Mouse (Mus musculus): ENCODE data around the gene Agap1. TPM values are rescaled to one million over a fixed set of nuclear protein-coding genes. Genes with fewer than 3 reads are reported as not detected.

Agap1 gene
- polyA plus RNA-seq, 1 experiment: 43.1 TPM

- H3K4me3 ChIP-seq (ENCODE audit: insufficient read depth, low read length): no peak overlapping the region
- H3K27ac ChIP-seq (ENCODE audit: insufficient read depth, low read length): no peak overlapping the region
- TF ChIP-seq CTCF (IDR thresholded peaks at IDR 0.05; ENCODE audit: extremely low read depth, insufficient read depth, low read length): no peak
- no peak for TF ChIP-seq POLR2A (IDR thresholded peaks at IDR 0.05; ENCODE audit: extremely low read depth, insufficient read depth, low read length)
- H3K4me1 ChIP-seq (ENCODE audit: control insufficient read depth, insufficient read depth, low read length): no peaks in the 10 kb centered on the region
These were observed 220.1 kb downstream of the Agap1 start for GRCm38 (mm10) chr1:89674681-89675080.

- Histone ChIP-seq H3K4me3 (ENCODE audit: insufficient read depth, low read length) (no peak overlapping the region), H3K27ac (ENCODE audit: insufficient read depth, low read length) (no peak overlapping the region), H3K4me1 (ENCODE audit: control insufficient read depth, insufficient read depth, low read length) (peaks cover 2% of the 10 kb centered on the region; the same call in 1 of the 2 replicates)
- TF ChIP-seq POLR2A (IDR thresholded peaks at IDR 0.05; ENCODE audit: extremely low read depth, insufficient read depth, low read length) (no peak), CTCF (IDR thresholded peaks at IDR 0.05; ENCODE audit: extremely low read depth, insufficient read depth, low read length) (peak; percentile 36)
These were observed 221.8 kb downstream of the Agap1 start for GRCm38 (mm10) chr1:89676411-89676810.

GRCm38 (mm10) chr1:89680673-89681072, 226.1 kb downstream of the Agap1 start:
- H3K4me1 ChIP-seq (ENCODE audit: control insufficient read depth, insufficient read depth, low read length): peaks cover 2% of the 10 kb centered on the region; the same call in 1 of the 2 replicates
- H3K4me3 ChIP-seq (ENCODE audit: insufficient read depth, low read length): no peak overlapping the region
- no peak for TF ChIP-seq CTCF (IDR thresholded peaks at IDR 0.05; ENCODE audit: extremely low read depth, insufficient read depth, low read length)
- no peak overlapping the region for H3K27ac ChIP-seq (ENCODE audit: insufficient read depth, low read length)

- TF ChIP-seq POLR2A (IDR thresholded peaks at IDR 0.05; ENCODE audit: extremely low read depth, insufficient read depth, low read length) (no peak), CTCF (IDR thresholded peaks at IDR 0.05; ENCODE audit: extremely low read depth, insufficient read depth, low read length) (no peak)
- no peak overlapping the region for H3K27ac ChIP-seq (ENCODE audit: insufficient read depth, low read length)
These were observed 234.3 kb downstream of the Agap1 start for GRCm38 (mm10) chr1:89688914-89689313.

GRCm38 (mm10) chr1:89689544-89690212, 235.1 kb downstream of the Agap1 start:
- Histone ChIP-seq H3K4me1 (ENCODE audit: control insufficient read depth, insufficient read depth, low read length) (no peaks in the 10 kb centered on the region), H3K4me3 (ENCODE audit: insufficient read depth, low read length) (no peak overlapping the region), H3K27ac (ENCODE audit: insufficient read depth, low read length) (no peak overlapping the region)
- TF ChIP-seq CTCF (IDR thresholded peaks at IDR 0.05; ENCODE audit: extremely low read depth, insufficient read depth, low read length) (no peak), POLR2A (IDR thresholded peaks at IDR 0.05; ENCODE audit: extremely low read depth, insufficient read depth, low read length) (no peak)

More at GRCm38 (mm10) chr1:89688914-89689313, 234.3 kb downstream of the Agap1 start:
- H3K4me3 ChIP-seq (ENCODE audit: insufficient read depth, low read length): no peak overlapping the region
- no peaks in the 10 kb centered on the region for H3K4me1 ChIP-seq (ENCODE audit: control insufficient read depth, insufficient read depth, low read length)

- H3K27ac ChIP-seq (ENCODE audit: insufficient read depth, low read length): no peak overlapping the region
- H3K4me1 ChIP-seq (ENCODE audit: control insufficient read depth, insufficient read depth, low read length): no peaks in the 10 kb centered on the region; the same call in 1 of the 2 replicates
- TF ChIP-seq CTCF (IDR thresholded peaks at IDR 0.05; ENCODE audit: extremely low read depth, insufficient read depth, low read length) (no peak), POLR2A (IDR thresholded peaks at IDR 0.05; ENCODE audit: extremely low read depth, insufficient read depth, low read length) (no peak)
- no peak overlapping the region for H3K4me3 ChIP-seq (ENCODE audit: insufficient read depth, low read length)
These were observed 236.5 kb downstream of the Agap1 start for GRCm38 (mm10) chr1:89691096-89691495.

GRCm38 (mm10) chr1:89692420-89692819, 237.8 kb downstream of the Agap1 start:
- H3K4me1 ChIP-seq (ENCODE audit: control insufficient read depth, insufficient read depth, low read length): no peaks in the 10 kb centered on the region; the same call in 1 of the 2 replicates
- TF ChIP-seq POLR2A (IDR thresholded peaks at IDR 0.05; ENCODE audit: extremely low read depth, insufficient read depth, low read length): no peak
- no peak for TF ChIP-seq CTCF (IDR thresholded peaks at IDR 0.05; ENCODE audit: extremely low read depth, insufficient read depth, low read length)
- H3K27ac ChIP-seq (ENCODE audit: insufficient read depth, low read length): no peak overlapping the region
- no peak overlapping the region for H3K4me3 ChIP-seq (ENCODE audit: insufficient read depth, low read length)

- Histone ChIP-seq H3K4me3 (ENCODE audit: insufficient read depth, low read length) (no peak overlapping the region), H3K4me1 (ENCODE audit: control insufficient read depth, insufficient read depth, low read length) (no peaks in the 10 kb centered on the region; the same call in 1 of the 2 replicates), H3K27ac (ENCODE audit: insufficient read depth, low read length) (no peak overlapping the region)
- TF ChIP-seq POLR2A (IDR thresholded peaks at IDR 0.05; ENCODE audit: extremely low read depth, insufficient read depth, low read length): no peak
- TF ChIP-seq CTCF (IDR thresholded peaks at IDR 0.05; ENCODE audit: extremely low read depth, insufficient read depth, low read length): no peak
These were observed 240.3 kb downstream of the Agap1 start for GRCm38 (mm10) chr1:89694916-89695315.

GRCm38 (mm10) chr1:89697241-89697640, 242.6 kb downstream of the Agap1 start:
- no peak for TF ChIP-seq POLR2A (IDR thresholded peaks at IDR 0.05; ENCODE audit: extremely low read depth, insufficient read depth, low read length)
- no peak for TF ChIP-seq CTCF (IDR thresholded peaks at IDR 0.05; ENCODE audit: extremely low read depth, insufficient read depth, low read length)
- no peak overlapping the region for H3K27ac ChIP-seq (ENCODE audit: insufficient read depth, low read length)
- H3K4me3 ChIP-seq (ENCODE audit: insufficient read depth, low read length): no peak overlapping the region
- no peaks in the 10 kb centered on the region; the same call in 1 of the 2 replicates for H3K4me1 ChIP-seq (ENCODE audit: control insufficient read depth, insufficient read depth, low read length)

GRCm38 (mm10) chr1:89700166-89700565, 245.6 kb downstream of the Agap1 start:
- no peak for TF ChIP-seq CTCF (IDR thresholded peaks at IDR 0.05; ENCODE audit: extremely low read depth, insufficient read depth, low read length)
- TF ChIP-seq POLR2A (IDR thresholded peaks at IDR 0.05; ENCODE audit: extremely low read depth, insufficient read depth, low read length): no peak

More at GRCm38 (mm10) chr1:89700166-89700565, 245.6 kb downstream of the Agap1 start:
- H3K27ac ChIP-seq (ENCODE audit: insufficient read depth, low read length): no peak overlapping the region
- H3K4me3 ChIP-seq (ENCODE audit: insufficient read depth, low read length): no peak overlapping the region
- H3K4me1 ChIP-seq (ENCODE audit: control insufficient read depth, insufficient read depth, low read length): no peaks in the 10 kb centered on the region

Data from cortical plate, adult 2 months (tissue).